Mouse (Mus musculus): ENCODE measurements around the gene Hist1h2bq. TPM values are rescaled to one million over a fixed set of nuclear protein-coding genes. Genes with fewer than 3 reads are reported as not detected.
A peak's percentile ranks its signal among the peaks of the same experiment; 100 is the strongest.
"Not testable (repeated sequence)": the region's sequence is repeated elsewhere in the genome, so short reads cannot be mapped to it uniquely, and the experiment has no call there.

The Hist1h2bq gene
- polyA plus RNA-seq (2015; fragmentation: Nextera tagmentation; extraction: Ambion mirVana): 9.3 and 10.4 TPM in 2 replicates

DNA sequence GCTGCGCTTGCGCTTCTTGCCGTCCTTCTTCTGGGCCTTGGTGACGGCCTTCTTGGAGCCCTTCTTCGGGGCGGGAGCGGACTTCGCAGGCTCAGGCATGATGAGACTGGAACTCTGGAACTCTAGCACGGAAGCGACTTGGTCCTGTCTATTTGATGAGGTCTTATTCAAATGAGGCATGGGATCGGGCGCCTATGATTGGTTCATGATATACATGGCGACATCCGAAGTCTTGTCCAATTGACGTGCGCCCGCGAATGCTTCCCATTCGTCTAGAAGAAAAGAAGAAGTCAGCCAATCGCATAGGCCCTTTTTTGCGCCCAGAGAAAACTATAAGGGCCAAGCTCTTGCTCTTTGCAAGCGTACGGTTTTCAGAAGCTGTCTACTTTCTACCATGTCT, at the start of gene Hist1h2bq, which contains the start of gene Hist1h2ao:
Gene Hist1h2bq, minus strand, starts transcription at position 125 of the 400 bp plus-strand sequence.
Gene Hist1h2ao, plus strand, starts transcription at position 393 of the 400 bp plus-strand sequence.
- not testable (repeated sequence) for H3K9me3 ChIP-seq (replicated peaks; ENCODE audit: control insufficient read depth, low read length); H3K9ac ChIP-seq (ENCODE audit: low read length); H3K27me3 ChIP-seq (ENCODE audit: control insufficient read depth, insufficient read depth, low read length); H3K4me3 ChIP-seq (ENCODE audit: low read length); H3K4me2 ChIP-seq (ENCODE audit: low read depth, low read length); H3K27ac ChIP-seq (ENCODE audit: low read length); H3K4me1 ChIP-seq (ENCODE audit: control insufficient read depth, insufficient read depth, low read length); H3K36me3 ChIP-seq (ENCODE audit: control insufficient read depth, insufficient read depth)
- no CpG with 5 or more reads among the region's 23 CpGs for WGBS
- ATAC-seq (replicated peaks; ENCODE audit: extremely low read depth, insufficient read depth, low FRiP score): peak; percentile 94

DNA sequence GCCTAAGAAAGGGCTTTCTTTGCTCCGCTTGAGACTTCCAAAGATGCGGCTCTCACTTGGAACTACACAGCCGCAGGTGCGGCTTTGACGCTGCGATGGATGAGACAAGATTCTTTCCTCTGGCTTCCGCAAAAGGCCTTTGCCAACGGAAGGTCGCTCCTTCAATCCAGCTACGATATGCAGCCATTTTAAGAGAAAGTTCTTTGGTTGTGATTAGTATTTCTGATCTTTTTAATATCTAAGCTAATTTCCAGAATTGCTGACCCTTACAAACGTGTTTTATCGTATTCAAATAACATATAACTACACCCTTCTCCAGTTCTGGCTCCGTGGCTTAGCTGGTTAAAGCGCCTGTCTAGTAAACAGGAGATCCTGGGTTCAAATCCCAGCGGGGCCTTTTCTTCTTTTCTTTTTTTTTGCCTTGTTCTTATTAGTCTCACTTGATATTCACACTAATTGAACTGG, 45.7 kb upstream of the Hist1h2bq start:
- Histone ChIP-seq H3K4me2 (ENCODE audit: low read depth, low read length) (peak overlapping the region; percentile 70), H3K9me3 (replicated peaks; ENCODE audit: control insufficient read depth, low read length) (no peaks in the 10 kb centered on the region), H3K4me1 (ENCODE audit: control insufficient read depth, insufficient read depth, low read length) (peaks cover 9% of the 10 kb centered on the region), H3K4me3 (ENCODE audit: low read length) (peak overlapping the region; percentile 59), H3K9ac (ENCODE audit: low read length) (peak overlapping the region; percentile 61; the same call in 1 of the 2 replicates), H3K36me3 (ENCODE audit: control insufficient read depth, insufficient read depth) (no peaks in the 10 kb centered on the region), H3K27me3 (ENCODE audit: control insufficient read depth, insufficient read depth, low read length) (no peaks in the 10 kb centered on the region), H3K27ac (ENCODE audit: low read length) (no peak overlapping the region)
- ATAC-seq (replicated peaks; ENCODE audit: extremely low read depth, insufficient read depth, low FRiP score): no peak
- WGBS: 4% methylated on average over 15 of the region's 15 CpGs

DNA sequence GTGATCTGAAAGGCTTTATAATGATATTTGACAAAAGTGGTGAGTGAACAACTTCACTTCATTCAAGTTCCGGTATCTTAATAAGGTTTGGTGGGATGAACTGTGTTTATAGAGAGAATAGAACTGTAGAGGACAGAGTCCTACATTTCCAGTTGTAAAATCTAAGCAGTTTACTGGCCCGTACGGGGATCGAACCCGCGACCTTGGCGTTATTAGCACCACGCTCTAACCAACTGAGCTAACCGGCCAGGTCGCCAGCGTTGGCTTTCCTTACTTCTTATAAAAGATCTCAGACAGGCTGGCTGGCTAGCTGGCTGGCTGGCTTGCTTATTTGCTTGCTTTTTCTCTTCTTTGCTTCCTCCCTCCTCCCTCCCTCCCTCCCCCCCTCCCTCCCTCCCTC, 45.1 kb upstream of the Hist1h2bq start:
- 9% methylated on average over 11 of the region's 11 CpGs for WGBS
- H3K36me3 ChIP-seq (ENCODE audit: control insufficient read depth, insufficient read depth): no peaks in the 10 kb centered on the region
- H3K9ac ChIP-seq (ENCODE audit: low read length): no peak overlapping the region
- ATAC-seq (replicated peaks; ENCODE audit: extremely low read depth, insufficient read depth, low FRiP score): peak; percentile 33; the same call in 1 of the 2 replicates
- H3K9me3 ChIP-seq (replicated peaks; ENCODE audit: control insufficient read depth, low read length): no peaks in the 10 kb centered on the region
- H3K4me1 ChIP-seq (ENCODE audit: control insufficient read depth, insufficient read depth, low read length): peaks cover 9% of the 10 kb centered on the region
- peak overlapping the region; percentile 59 for H3K4me3 ChIP-seq (ENCODE audit: low read length)
- peak overlapping the region; percentile 70 for H3K4me2 ChIP-seq (ENCODE audit: low read depth, low read length)
- H3K27me3 ChIP-seq (ENCODE audit: control insufficient read depth, insufficient read depth, low read length): no peaks in the 10 kb centered on the region
- no peak overlapping the region for H3K27ac ChIP-seq (ENCODE audit: low read length)

DNA sequence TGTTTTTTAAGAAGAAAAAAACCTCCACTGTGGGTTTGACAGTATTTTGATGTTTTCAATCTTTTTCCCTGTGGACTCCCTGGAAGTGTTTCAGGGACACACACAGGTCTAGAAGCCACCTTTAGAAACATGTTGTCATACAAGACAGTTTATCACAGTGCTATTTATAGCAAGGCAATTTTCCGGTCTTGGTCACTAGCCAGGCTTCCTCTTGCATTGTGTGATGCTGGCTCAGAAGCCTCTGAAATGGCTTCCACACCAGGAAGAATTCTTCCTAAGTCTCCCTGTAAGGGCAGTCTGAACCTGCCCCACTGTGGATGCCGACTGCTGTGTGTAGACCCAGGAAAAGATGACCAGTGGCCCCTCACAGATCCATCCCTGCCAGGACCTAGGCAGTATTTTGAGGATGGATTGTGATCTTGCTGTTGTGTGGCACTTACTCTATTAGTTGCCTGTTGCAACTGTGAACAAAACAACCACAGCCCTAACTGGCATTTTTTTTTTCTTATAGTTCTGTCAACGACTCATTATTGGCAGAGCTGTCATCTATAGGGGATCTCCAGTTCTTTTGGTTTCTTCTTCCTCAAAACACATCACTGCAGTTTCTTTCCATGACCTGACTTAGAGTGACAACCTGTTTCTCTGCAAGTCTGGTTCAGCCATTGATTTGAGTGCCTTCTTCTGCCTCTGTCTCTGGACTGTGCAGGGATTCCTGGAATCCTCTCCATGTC, 42.4 kb upstream of the Hist1h2bq start:
- Histone ChIP-seq H3K9me3 (replicated peaks; ENCODE audit: control insufficient read depth, low read length) (no peaks in the 10 kb centered on the region), H3K36me3 (ENCODE audit: control insufficient read depth, insufficient read depth) (no peaks in the 10 kb centered on the region), H3K4me1 (ENCODE audit: control insufficient read depth, insufficient read depth, low read length) (peaks cover 9% of the 10 kb centered on the region), H3K4me3 (ENCODE audit: low read length) (no peak overlapping the region), H3K27me3 (ENCODE audit: control insufficient read depth, insufficient read depth, low read length) (no peaks in the 10 kb centered on the region), H3K27ac (ENCODE audit: low read length) (peak overlapping the region; percentile 87), H3K9ac (ENCODE audit: low read length) (no peak overlapping the region), H3K4me2 (ENCODE audit: low read depth, low read length) (peak overlapping the region; percentile 19; the same call in 1 of the 2 replicates)
- peak; percentile 82 for ATAC-seq (replicated peaks; ENCODE audit: extremely low read depth, insufficient read depth, low FRiP score)
- 28% methylated on average over 3 of the region's 3 CpGs for WGBS

DNA sequence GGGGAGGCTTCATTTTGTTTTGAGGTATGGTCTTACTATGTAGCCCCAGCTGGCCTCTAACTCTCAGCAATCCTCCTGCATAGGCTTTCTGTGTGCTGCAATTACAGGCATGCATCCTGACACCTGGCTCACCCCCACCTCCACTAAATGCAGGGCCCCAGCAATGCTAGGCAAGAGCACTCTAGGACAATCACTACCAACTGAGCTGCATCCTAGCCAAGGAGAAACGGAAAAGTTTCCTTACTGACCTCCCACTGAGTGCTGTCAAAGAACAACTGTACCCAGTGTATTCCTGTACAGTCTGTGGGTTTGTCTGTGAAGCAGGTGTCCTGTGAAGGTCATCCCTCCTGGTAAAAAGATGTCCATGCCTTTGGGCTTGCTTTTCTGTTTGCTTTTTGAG, 40.7 kb upstream of the Hist1h2bq start:
- not testable (repeated sequence) for H3K27me3 ChIP-seq (ENCODE audit: control insufficient read depth, insufficient read depth, low read length); H3K9ac ChIP-seq (ENCODE audit: low read length); H3K4me1 ChIP-seq (ENCODE audit: control insufficient read depth, insufficient read depth, low read length); H3K4me2 ChIP-seq (ENCODE audit: low read depth, low read length); H3K27ac ChIP-seq (ENCODE audit: low read length); H3K9me3 ChIP-seq (replicated peaks; ENCODE audit: control insufficient read depth, low read length); ATAC-seq (replicated peaks; ENCODE audit: extremely low read depth, insufficient read depth, low FRiP score); H3K4me3 ChIP-seq (ENCODE audit: low read length); H3K36me3 ChIP-seq (ENCODE audit: control insufficient read depth, insufficient read depth)
- 28% methylated on average over 1 of the region's 1 CpGs for WGBS

DNA sequence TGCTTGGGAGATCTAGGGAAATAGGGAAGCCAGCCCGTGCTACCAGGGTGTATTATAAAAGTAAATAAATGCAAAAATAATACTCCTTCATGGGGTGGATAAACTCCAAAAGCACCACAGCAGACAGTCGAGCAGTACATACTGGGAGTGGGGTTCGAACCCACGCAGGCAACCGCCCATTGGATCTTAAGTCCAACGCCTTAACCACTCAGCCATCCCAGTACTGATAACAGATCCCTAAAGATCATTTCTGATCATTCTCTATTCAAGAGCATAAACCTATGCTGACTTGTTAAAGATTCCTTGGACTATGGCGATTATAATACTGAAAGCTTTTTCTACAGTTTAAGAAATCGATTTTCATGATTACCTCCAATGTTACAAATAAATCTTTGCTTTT, 37.9 kb upstream of the Hist1h2bq start:
- H3K27me3 ChIP-seq (ENCODE audit: control insufficient read depth, insufficient read depth, low read length): no peaks in the 10 kb centered on the region
- peaks cover 9% of the 10 kb centered on the region for H3K4me1 ChIP-seq (ENCODE audit: control insufficient read depth, insufficient read depth, low read length)
- ATAC-seq (replicated peaks; ENCODE audit: extremely low read depth, insufficient read depth, low FRiP score): no peak
- WGBS: 35% methylated on average over 8 of the region's 8 CpGs
- no peak overlapping the region for H3K27ac ChIP-seq (ENCODE audit: low read length)
- H3K9ac ChIP-seq (ENCODE audit: low read length): no peak overlapping the region
- H3K36me3 ChIP-seq (ENCODE audit: control insufficient read depth, insufficient read depth): no peaks in the 10 kb centered on the region
- no peak overlapping the region for H3K4me3 ChIP-seq (ENCODE audit: low read length)
- H3K9me3 ChIP-seq (replicated peaks; ENCODE audit: control insufficient read depth, low read length): no peaks in the 10 kb centered on the region
- no peak overlapping the region for H3K4me2 ChIP-seq (ENCODE audit: low read depth, low read length)

DNA sequence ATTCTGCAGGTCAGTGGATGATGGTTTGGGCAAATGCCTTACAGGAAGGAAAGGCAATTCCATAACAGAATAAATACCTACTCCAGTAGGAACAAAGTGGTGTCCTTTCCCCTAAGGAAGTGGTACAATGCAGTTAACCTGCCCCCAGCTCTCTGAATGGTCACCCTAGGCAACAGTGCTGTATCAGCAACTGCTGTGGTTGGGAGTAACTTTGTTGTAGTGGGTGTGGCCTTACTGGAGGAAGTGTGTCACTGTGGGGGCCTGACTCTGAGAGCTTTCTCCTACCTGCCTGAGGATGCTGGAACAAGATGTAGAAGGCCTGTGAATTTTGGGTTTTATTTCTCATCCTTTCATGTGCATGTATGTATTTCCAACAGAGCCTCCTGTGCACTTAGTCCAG, 36.4 kb upstream of the Hist1h2bq start:
- ATAC-seq (replicated peaks; ENCODE audit: extremely low read depth, insufficient read depth, low FRiP score): 0 out of 2 replicates have a peak, but pooled peaks have one; percentile 23
- not testable (repeated sequence) for H3K4me1 ChIP-seq (ENCODE audit: control insufficient read depth, insufficient read depth, low read length); H3K27ac ChIP-seq (ENCODE audit: low read length); H3K9me3 ChIP-seq (replicated peaks; ENCODE audit: control insufficient read depth, low read length); H3K27me3 ChIP-seq (ENCODE audit: control insufficient read depth, insufficient read depth, low read length); H3K36me3 ChIP-seq (ENCODE audit: control insufficient read depth, insufficient read depth); H3K4me2 ChIP-seq (ENCODE audit: low read depth, low read length); H3K9ac ChIP-seq (ENCODE audit: low read length); H3K4me3 ChIP-seq (ENCODE audit: low read length)

DNA sequence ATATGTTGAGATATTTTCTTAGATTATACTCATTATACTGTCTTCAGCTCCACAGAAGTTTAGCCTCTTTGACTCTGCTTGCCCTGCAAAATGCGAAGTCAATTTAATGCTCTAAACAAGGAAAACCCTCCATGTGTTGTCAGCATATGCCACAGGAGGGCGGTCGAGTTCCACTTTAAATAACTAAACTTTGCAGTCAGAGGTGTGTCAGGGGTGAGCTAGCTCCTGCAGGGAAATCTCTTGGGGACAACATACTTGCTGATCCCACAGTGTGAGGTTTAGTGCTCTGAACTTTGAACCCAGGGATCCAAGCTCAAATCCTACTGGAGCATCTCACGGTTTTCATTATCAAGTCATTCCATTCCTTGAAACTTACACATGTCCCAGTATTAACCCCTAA, 30.5 kb upstream of the Hist1h2bq start:
- H3K36me3 ChIP-seq (ENCODE audit: control insufficient read depth, insufficient read depth); H3K27ac ChIP-seq (ENCODE audit: low read length); H3K27me3 ChIP-seq (ENCODE audit: control insufficient read depth, insufficient read depth, low read length); H3K4me2 ChIP-seq (ENCODE audit: low read depth, low read length); H3K9ac ChIP-seq (ENCODE audit: low read length); H3K4me1 ChIP-seq (ENCODE audit: control insufficient read depth, insufficient read depth, low read length); H3K9me3 ChIP-seq (replicated peaks; ENCODE audit: control insufficient read depth, low read length); H3K4me3 ChIP-seq (ENCODE audit: low read length): not testable (repeated sequence)
- WGBS: no CpG with 5 or more reads among the region's 4 CpGs
- peak; percentile 79 for ATAC-seq (replicated peaks; ENCODE audit: extremely low read depth, insufficient read depth, low FRiP score)

DNA sequence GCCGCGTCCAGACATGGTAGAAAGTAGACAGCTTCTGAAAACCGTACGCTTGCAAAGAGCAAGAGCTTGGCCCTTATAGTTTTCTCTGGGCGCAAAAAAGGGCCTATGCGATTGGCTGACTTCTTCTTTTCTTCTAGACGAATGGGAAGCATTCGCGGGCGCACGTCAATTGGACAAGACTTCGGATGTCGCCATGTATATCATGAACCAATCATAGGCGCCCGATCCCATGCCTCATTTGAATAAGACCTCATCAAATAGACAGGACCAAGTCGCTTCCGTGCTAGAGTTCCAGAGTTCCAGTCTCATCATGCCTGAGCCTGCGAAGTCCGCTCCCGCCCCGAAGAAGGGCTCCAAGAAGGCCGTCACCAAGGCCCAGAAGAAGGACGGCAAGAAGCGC, 23.5 kb upstream of the Hist1h2bq start, which contains the start of the genes Hist1h2ap and Hist1h2br:
Gene Hist1h2ap, minus strand, starts transcription at position 47 of the 400 bp plus-strand sequence.
Gene Hist1h2br, plus strand, starts transcription at position 283 of the 400 bp plus-strand sequence.
- H3K27ac ChIP-seq (ENCODE audit: low read length); H3K9ac ChIP-seq (ENCODE audit: low read length); H3K4me1 ChIP-seq (ENCODE audit: control insufficient read depth, insufficient read depth, low read length); H3K9me3 ChIP-seq (replicated peaks; ENCODE audit: control insufficient read depth, low read length); H3K4me2 ChIP-seq (ENCODE audit: low read depth, low read length); H3K36me3 ChIP-seq (ENCODE audit: control insufficient read depth, insufficient read depth); H3K27me3 ChIP-seq (ENCODE audit: control insufficient read depth, insufficient read depth, low read length); H3K4me3 ChIP-seq (ENCODE audit: low read length): not testable (repeated sequence)
- peak; percentile 91 for ATAC-seq (replicated peaks; ENCODE audit: extremely low read depth, insufficient read depth, low FRiP score)
- no CpG with 5 or more reads among the region's 24 CpGs for WGBS
